Mouse (Mus musculus) R1 (cell line): ENCODE measurements around the gene Gm10300.

Experiments used
- DNase-seq: peaks from one replicate; pipeline ENCODE4 v3.0.0-alpha.2; 2018; ENCODE audit warnings: low read depth, low spot score

Gm10300 gene

DNA sequence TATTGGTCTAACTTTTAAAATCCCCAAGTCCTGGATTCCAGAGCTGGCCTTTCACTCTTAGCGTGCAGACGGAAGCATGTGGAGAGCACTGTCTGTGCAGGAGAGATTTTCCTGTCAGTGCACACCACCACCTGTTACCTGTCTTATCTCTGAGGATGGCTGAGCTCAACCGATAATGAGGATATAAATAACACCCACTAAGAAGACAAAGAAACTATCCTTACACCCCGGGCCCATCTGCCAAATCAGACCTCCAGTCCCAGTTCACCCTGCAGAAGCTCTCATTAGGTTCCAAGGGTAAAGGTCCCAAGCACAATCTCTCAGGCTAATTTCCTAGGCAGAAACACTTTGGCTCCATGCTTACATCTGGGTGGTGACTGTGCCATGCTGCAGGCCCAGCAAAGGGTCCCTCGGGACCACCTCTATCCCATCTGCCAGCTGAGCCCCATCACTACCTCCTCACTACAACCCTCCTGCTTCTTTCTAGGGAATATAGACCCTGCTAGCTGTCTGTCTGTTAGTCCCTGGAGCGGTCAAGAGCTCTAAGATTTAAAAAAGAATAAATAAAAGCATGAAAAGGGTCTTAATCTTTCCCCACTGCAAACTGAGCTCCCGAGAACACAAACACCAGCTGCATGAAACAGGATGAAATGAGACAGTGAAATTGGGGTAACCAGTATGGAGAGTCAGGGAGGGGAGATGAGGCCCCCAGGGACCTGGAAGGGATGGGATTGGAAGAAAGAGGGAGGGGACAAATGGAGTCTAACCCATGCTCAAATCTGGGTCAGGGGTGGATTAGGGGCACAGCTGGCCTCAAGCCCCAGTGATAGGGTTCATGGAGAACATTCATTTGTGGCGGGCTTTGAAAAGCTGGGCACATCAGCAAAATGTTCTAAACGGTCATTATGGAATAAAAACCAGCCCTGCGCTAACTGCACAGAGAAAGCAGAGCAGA, 22.9 kb upstream of the Gm10300 start:
- DNase-seq = no peak

DNA sequence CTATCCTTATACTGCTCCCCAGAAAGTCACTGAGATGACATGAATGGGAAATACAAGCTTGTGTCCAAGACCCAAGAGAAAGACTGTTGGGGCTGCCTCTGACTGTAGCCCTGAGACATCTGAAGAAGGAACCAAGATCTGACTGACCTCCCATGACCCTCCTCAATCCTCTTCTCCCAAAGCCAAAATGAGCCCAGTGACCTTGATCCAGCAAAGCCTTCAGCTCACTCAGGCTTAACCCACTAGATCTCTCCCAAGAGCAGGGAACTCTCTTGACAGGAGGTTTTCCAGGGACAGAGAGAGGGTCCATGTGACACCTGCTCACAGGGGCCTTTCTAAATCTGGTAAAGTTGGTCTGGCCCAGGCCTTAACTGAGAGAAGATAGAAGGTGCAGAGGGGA, 17.2 kb upstream of the Gm10300 start:
- DNase-seq = no peak

GRCm38 (mm10) chr4:132059541-132059940, 15.0 kb upstream of the Gm10300 start:
- DNase-seq = no peak

DNA sequence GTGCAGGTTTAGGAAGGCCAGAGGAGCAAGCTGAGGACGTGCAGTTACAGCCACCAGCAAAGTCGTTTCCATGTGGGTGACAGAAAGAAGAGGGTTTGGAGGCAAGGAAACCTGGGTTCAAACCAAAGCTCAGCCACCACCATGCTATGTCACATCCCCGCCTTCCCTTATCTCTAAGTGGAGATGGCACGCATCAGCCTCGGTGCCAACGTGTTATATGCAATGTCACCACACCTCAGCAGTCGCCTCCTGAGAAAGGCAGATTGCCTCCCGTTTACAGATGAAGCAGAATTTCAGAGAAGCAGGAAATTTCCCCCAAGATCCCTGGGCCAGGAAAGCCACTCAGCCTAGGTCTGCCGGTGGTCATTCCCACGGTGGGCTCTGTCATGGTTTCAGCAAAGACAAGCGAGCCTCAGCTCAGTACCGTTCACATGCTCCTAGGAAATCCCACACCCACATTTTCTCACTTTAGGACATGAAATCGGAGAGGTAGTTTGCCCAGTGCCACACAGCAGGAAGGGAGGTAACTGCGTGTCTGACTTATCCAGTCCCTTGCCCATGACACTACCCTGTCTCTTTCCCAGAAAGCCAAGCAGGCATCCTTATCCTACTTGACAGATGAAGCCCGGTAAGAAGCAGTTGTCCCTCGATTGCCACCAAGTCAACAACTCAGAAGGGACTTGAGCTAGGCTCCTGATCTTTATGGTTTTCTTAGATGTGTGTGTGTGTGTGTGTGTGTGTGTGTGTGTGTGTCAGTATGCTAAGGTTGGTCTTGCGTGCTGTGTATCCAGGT, 14.3 kb upstream of the Gm10300 start:
- DNase-seq = no peak

- DNase-seq = no peak
Observed at GRCm38 (mm10) chr4:132062289-132062688, 12.2 kb upstream of the Gm10300 start.

DNA sequence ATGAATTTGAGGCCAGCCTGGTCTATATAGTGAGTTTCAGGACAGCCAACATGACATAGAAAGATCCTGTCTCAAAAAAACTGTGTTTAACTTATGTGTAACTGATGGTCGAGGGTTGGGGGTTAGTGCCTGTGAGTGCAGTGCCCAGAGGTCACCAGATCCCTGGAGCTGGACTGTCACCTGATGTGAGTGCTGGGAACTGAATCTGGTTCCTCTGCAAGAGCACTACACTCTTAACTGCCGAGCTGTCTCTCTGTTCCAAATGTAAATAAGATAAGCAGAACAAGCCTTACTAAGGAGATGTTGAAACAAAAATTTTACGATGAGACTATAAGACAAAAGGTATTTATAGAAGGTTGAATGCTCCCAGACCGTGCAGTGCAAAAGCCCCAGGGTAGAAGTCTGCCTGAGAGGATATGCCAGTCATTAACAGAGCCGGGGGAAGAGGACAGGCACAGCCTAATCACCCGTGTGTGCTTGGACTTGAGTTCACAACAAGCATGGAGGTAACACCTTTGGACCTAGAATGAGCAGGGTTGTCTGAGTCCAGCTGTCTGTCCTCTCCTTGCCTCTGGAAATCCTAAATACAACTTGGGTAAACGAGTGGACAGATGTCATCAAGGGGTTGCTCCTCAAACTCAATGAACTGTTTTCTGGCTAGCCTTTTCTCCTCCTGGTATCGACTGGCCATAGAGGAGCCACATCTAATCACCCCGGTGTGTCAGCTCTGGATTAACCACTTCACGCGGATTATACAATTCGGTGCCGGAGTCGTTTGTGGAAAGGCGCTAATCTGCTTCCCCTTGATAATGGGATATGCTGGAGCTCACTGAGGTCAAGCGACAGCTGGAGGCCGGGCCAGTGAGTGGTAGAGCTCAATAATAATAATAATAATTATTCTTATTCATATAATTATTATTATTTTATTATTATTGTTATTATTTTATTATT, 11.3 kb upstream of the Gm10300 start:
- no peak for DNase-seq

GRCm38 (mm10) chr4:132064550-132064949, 9.9 kb upstream of the Gm10300 start:
- no peak for DNase-seq

- no peak for DNase-seq
Observed at GRCm38 (mm10) chr4:132065578-132065977, 8.9 kb upstream of the Gm10300 start.

DNA sequence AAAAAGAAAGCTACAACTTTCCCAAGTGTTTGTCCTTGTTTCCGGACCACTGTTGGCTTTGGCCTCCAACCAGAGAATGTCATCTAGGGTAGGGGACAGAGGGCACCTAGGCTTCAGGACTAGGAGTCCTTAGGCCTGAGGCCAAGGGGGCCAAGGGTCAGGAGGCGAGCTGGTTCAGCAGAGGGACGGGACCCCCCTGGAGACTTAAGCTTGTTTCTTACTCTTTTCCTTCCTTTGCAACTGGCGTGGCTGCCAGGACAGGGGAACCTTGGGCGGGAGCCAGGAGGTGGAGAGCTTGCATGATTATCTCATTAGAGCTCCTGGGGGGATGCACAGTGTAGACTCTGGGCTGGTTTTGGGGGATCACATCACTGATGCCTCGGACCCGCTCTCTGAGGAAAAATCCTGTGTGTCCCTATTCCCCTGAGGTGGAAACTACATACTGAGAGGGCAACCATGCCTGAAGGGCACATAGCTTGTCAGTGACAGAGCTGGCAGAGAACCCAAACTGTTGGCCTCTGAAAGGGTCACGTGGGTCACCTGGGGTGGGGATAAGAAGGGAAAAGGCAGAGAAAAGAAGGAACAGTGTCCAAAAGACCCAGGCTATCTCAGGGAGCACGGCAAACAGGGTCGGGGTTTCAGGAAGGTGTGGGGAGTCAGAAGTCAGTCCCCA, 8.3 kb upstream of the Gm10300 start:
- no peak for DNase-seq

DNA sequence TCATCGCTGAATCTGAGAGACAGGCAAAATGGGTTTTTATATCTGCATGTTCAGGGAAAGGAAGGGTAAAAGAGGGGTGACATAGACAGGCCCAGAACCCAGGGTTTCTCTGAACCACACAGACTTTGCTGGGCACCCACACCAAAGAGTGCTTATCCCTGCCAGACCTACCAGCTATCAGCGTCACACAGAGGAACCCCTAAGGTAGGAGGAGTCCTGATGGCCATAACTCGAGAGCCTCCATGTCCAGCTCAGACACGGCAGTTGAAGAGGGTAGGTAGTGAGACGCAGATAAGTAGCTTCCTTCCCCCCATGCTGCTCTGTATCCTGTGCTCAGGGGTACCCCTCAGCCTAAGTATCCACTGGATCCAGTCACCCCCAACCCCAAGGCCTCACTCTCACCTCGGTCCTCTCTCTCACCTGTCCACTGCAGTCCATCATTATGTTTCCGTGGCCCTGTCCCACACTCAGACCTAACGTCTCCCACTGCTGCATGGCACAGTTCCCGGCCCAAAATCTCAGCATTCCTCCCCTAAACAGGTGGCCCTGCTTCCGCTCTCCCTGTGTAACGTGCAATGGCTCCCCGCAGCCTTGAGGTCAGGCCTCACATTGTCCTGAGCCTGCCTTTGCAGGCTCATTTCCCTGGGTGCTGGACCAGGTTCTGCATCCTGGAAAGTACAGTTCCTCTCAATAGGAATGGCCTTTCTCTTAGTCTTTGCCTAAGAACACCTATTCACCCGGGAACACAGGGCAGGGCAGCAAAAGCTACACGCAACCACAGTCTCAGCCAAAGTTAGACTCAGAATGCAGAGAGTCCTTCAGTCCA, 7.2 kb upstream of the Gm10300 start:
- no peak for DNase-seq

DNA sequence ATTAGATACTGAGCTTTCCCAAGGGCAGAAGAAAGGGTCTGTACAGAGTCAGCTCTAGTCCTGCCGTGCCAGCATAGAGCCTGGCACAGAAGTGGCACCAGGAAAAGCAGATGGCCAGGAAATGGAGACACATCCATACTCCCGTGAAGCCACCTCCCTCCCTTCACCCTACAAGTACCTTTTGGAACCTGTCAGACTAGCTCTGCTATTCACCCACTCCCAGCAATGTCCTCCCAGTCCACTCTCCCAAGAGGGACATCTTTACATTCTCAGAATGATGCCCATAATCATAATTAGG, 6.6 kb upstream of the Gm10300 start:
- DNase-seq = no peak

- DNase-seq = no peak
Observed at GRCm38 (mm10) chr4:132071674-132072073, 2.8 kb upstream of the Gm10300 start.

DNA sequence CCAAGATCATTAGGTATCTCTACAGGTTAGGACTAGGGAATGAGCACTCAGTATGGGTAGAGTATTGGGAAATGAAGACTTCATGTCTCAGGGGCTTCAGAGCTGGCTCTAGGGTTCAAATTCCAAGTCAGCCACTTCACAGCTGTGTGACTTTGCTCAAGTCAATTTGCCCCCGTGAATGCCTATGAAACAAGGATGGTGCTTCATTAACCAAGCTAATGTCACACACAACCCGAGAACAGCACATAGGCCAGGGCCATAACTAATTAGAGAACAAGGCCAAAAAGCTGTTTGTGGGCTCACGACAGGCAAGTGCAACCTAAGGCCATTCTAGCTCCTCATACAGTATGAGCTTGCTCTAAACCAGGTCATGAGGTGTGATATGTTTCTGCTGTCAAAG, 2.3 kb upstream of the Gm10300 start:
- DNase-seq = no peak

DNA sequence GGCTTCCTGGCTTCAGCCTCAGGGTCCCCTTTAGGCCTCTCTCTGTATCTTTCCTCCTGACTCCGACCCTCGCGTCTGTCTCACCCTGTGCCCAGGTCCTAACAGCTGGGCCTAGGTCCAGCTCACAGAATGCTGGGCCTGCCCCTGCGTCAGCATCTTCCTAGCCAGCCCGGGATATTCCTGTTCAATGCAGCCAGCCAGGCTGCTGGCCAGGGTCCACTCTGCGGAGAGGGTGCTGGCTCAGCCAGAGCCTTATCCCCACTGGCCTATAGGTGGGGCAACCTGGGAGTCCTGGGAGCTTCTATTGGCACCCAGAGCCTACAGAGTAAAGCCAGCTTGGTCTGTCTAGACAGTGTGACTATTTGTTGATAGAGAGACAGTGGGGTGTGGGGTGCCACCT, 1.6 kb upstream of the Gm10300 start:
- no peak for DNase-seq

GRCm38 (mm10) chr4:132074933-132075769, 654 bp downstream of the Gm10300 start, which contains the start of gene Epb41:
Epb41 (minus strand) TSS chr4:132075321.
- DNase-seq = peak; percentile 99

- DNase-seq = no peak
Observed at GRCm38 (mm10) chr4:132075796-132076195, 1.3 kb downstream of the Gm10300 start.

DNA sequence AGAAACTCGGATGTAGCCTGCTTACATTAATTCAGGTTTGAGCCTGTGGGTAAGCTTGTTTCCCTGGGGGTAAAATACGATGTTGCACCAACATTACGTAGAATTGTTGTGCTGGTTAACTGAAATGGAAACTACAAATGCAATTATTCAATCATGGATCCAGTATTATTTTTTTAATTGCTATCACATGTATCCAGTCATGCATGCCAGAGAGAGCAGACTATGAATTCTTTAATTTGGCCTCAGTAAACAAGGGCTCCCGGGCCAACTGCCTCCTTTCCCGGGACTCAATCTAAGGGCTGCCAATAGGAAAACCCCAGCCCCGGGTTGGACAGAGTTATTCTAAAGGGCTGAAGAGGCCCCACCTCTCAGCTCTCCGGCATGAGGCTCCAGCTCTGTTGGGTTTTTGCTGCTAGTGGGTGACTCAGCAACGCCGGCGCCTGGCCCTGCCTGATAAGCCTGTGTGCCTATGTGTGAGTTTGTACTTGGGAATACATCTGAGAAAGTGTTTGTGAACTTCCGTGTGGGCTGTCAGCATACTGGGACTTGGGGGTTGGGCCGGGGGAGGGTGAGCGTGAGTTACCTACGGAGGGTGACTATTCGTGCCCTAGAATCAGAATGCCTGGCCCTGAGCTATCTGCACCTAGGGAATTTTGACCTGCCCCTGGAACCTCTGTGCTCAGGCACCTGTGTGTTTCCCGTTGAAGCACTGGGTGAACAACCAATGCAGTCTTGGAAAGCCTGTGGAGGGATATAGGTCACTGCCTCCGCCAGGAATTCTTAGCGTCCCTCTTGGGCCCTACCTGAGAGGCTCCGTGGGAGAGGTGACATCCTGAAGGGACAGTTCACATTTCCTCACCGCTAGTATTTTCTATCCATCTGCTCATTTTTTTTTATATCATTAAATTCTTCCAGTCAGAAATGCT, 2.2 kb downstream of the Gm10300 start:
- DNase-seq = peak; percentile 55

DNA sequence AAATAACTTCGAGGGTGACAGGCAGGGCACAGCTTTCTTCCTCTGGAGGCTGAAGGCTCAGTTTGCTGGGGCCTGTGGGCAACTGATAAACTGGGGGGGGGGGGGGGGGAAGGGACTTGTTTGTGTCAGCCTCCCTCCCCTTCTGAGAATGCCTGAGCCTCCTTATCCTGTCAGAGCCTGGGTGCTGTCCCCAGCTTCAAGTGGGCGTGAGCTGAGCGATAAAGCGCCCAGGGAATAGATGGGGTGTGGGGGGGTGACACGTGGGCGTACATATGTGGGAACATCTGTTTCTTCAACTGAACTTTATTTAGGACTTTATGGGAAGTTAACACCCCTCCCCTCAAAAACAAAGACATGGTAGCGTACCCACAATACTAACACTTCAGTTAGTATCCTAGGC, 2.9 kb downstream of the Gm10300 start:
- DNase-seq = no peak
